Mouse (Mus musculus) B cell, adult 2 months (primary cell): ENCODE results near the gene Gm11563.
"Not testable (repeated sequence)": the region's sequence is repeated elsewhere in the genome, so short reads cannot be mapped to it uniquely, and the experiment has no call there.

Experiments
- DNase-seq, 2 experiments: peaks; one replicate each; pipeline ENCODE4 v3.0.0; 2022

Gm11563 gene

DNA sequence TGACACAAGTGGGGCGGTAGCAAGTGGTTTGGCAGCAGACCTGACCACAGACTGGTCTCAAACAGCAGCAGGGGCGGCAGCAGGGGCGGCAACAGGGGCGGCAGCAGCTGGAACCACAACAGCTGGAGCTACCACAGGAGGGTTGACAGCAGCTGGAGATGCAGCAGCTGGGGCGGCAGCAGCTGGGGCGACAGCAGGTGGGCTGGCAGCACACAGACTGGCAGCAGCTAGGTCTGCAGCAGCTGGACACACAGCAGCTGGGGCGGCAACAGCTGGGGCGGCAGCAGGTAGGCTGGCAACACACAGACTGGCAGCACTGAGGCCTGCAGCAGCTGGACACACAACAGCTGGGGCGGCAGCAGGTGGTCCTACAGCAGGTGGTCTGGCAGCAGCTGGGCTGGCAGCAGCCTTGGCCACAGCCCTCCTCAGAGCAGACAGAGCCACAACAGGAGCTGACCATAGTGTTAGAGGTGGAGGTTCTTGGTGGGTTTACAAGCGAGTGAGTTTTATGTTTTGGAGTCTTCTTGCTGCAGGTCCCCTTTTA is at the start of gene Gm11563:
Gene Gm11563 (minus strand): TSS at position 494 of the 544 bp plus-strand sequence.
- DNase-seq = not testable (repeated sequence)

GRCm38 (mm10) chr11:99690463-99690862 is 31.7 kb upstream of the Gm11563 start, which contains the start of gene Gm14190:
Gm14190 (minus strand) TSS chr11:99690740.
- no peak for DNase-seq

GRCm38 (mm10) chr11:99685235-99685634 is 26.5 kb upstream of the Gm11563 start:
- not testable (repeated sequence) for DNase-seq

- DNase-seq = no peak
These were observed 24.7 kb upstream of the Gm11563 start for GRCm38 (mm10) chr11:99683481-99683880.

GRCm38 (mm10) chr11:99665860-99666259 is 7.1 kb upstream of the Gm11563 start, which contains the start of gene Krtap4-6:
Krtap4-6 (minus strand) TSS chr11:99665960.
- no peak for DNase-seq

DNA sequence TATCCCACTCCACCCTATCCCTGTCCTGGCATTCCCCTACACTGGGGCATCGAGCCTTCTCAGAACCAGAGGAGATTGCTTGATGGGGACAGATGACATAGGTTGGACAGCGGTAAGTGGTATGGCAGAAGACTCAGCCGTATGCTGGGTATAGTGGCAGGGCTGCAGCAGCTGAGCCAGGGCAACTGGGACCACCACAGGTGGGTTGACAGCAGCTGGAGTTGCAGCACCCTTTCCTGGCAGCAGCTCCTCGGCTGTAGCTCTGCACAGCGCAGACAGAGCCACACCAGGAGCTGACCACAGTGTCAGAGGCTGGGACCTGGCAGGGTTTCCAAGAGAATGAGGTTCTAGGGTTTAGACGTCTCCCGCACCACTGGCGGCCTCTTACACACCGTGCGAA is 4.0 kb upstream of the Gm11563 start:
- no peak for DNase-seq

GRCm38 (mm10) chr11:99659256-99659655 is 496 bp upstream of the Gm11563 start:
- no peak for DNase-seq

- DNase-seq = no peak
These were observed 1.7 kb downstream of the Gm11563 start for GRCm38 (mm10) chr11:99657051-99657450.

DNA sequence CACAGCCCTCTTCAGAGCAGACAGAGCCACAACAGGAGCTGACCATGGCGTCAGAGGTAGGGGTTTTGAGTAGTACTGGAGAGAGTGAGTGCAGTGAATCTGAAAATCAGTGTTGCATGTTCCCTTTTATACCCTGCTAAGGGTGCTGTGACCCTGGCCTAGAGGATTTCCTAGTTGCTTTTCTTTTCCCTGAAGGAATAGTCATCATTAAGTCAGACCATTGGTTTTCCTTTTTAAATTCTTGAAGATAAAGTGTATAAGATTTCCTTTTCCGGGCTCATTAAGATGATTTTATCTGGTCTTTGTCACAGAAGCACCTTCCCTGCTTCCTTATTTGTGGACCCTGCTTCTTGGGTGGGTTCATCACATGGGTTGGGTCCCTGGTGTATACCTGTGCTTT is 8.6 kb downstream of the Gm11563 start, which contains the start of gene Gm11555:
Gene Gm11555 (minus strand): TSS at position 101 of the 400 bp plus-strand sequence.
- DNase-seq = no peak

DNA sequence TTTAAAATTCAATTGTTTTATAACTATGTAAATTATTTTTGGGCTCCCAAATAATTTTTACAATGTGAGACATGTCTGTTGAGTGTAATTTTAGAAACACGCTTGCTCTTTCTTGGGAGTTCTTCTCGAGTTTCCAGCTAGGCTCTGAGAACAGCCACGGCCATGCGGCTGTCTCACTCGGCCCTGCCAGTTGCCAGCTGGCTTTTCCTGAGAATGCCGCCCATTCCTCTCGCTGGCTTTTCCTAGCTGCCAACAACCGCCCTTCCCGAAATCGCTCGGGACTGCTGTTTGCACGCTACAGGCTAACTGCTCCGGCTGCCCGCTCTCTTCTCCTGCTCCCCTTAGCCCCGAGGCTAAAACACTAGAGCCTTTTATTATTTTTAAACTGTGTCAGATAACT is 12.3 kb downstream of the Gm11563 start:
- DNase-seq = no peak

GRCm38 (mm10) chr11:99644351-99644750 is 14.4 kb downstream of the Gm11563 start:
- DNase-seq = no peak

DNA sequence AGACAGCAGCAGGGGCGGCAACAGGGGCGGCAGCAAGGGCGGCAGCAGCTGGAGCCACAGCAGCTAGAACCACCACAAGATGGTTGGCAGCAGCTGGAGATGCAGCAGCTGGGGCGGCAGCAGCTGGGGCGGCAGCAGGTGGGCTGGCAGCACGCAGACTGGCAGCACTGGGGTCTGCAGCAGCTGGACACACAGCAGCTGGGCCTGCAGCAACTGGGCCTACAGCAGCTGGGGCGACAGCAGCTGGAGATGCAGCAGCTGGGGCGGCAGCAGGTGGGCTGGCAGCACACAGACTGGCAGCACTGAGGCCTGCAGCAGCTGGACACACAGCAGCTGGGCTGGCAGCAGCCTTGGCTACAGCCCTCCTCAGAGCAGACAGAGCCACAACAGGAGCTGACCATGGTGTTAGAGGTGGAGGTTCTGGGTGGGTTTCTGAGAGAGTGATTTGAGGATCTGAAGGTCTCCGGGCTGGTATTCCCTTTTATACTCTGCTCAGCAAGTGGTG is 15.1 kb downstream of the Gm11563 start, which contains the start of gene Krtap4-7:
Gene Krtap4-7 (minus strand): TSS at position 455 of the 505 bp plus-strand sequence.
- not testable (repeated sequence) for DNase-seq

GRCm38 (mm10) chr11:99640926-99641325 is 17.8 kb downstream of the Gm11563 start:
- DNase-seq = no peak

DNA sequence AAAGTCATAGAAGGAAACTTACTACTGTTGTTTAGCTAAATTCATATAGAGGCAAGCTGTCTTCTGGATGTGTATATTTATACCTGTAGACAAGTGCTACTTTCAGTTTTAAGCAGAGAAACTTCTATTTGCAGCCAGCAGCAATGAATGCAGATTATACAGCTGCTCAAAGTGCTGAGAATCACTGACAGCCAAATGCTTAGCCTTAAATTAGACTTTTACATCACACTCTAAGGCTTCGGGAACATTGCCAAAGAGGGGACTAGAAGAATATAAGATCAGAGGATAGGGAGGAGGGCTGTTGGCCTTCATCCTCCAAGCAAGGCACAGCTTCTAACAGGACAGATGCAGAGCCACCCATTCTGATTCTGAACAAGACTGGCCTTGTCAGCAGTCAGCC is 21.7 kb downstream of the Gm11563 start:
- DNase-seq = no peak

- DNase-seq = no peak
These were observed 24.1 kb downstream of the Gm11563 start, which contains the start of gene Krtap4-2 for GRCm38 (mm10) chr11:99634653-99635134. Krtap4-2 (minus strand) TSS chr11:99635084.

DNA sequence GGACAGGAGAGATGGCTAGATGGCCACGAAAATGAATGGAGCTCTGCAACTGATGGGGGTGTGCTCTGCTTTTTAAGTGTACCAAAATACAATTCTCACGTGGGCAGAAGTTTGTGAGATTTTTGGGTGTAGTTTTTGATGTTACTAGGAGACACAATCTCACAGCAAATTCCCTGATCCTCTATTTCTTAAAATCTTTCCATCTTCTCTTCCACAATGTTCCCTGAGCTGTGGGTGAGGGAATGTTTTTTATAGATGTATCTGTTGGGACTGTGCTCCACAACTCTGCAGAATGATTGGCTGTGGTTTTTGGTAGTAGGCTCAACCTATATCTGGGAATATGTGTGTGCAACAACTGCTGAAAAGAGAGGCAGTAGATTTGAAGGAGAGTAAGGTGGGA is 25.5 kb downstream of the Gm11563 start:
- DNase-seq = no peak

DNA sequence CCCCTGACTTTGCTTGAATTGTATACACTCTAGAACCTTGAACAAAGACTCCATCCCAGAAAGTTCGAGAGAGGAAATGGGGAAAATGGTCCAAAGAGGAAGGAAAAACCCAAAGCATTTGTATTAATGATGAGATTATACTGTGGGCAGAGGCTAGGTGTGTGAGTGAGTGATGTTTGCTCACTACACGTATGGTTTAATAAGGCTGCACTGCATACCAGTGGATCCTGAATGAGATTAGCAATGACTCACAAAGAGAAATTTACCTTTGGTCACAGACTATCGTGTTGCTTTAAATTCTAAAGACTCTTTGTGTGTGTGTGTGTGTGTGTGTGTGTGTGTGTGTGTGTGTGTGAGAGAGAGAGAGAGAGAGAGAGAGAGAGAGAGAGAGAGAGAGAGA is 27.9 kb downstream of the Gm11563 start:
- DNase-seq = no peak

- no peak for DNase-seq
These were observed 30.6 kb downstream of the Gm11563 start, which contains the start of gene Krtap4-1 for GRCm38 (mm10) chr11:99628138-99628537. Krtap4-1 (minus strand) TSS chr11:99628238.

- DNase-seq = no peak
These were observed 38.4 kb downstream of the Gm11563 start, which contains the start of gene Gm11562 for GRCm38 (mm10) chr11:99620335-99620734. Gm11562 (minus strand) TSS chr11:99620435.

DNA sequence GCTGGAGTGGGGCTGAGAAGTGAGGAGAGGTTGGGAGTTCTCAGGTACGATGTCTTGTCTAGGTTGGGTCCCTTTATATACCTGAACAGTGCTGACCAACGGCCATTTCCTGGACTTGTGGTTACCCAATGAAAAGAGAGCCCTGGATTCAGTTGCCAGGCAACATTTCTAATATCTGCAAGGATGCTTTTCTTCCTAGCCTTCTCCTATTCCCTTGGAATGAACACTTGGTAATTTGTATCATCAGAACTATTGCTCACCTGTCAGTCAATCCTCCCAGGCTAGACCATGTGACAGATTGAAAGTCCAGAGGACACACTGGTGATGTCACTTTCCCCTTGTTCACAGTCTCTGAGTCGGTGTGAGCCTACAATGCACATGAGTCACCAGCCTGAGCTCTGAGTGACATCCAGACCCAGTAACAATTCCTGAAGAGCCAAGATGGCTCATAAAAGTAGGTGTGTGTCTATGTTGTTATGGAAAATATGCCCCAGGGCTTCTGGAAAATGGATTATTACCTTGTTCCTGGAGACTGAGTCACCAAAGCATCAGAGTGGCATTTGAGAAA is 43.9 kb downstream of the Gm11563 start, which contains the start of gene Krtap2-4:
Gene Krtap2-4 (minus strand): TSS at position 51 of the 568 bp plus-strand sequence.
- DNase-seq = no peak

DNA sequence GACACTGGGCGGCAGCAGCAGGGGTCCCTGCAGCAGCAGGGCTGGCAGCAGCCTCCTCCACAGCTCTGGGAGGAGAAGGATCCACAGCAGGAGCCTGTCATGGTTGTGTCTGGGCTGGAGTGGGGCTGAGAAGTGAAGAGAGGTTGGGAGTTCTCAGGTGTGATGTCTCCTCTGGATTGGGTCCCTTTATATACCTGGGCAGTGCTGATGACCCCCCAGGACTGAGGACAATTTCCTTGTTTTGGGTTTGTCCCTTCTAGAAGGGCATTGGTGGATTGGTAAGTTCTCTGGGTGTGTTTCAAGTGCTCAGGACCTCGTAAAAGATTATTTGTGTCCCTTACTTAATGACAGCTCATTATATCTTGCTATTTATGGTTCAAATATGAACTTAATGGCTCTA is 48.7 kb downstream of the Gm11563 start, which contains the start of gene Gm11937:
Gene Gm11937 (minus strand): TSS at position 101 of the 400 bp plus-strand sequence.
- not testable (repeated sequence) for DNase-seq

GRCm38 (mm10) chr11:99609126-99609525 is 49.6 kb downstream of the Gm11563 start:
- no peak for DNase-seq
